Mouse (Mus musculus) CD8-positive naive resting alpha-beta T cell, adult 2 months (primary cell): ENCODE results near the gene Smap2.
A peak's percentile ranks its signal among the peaks of the same experiment; 100 is the strongest.

ENCODE experiments used
- DNase-seq, 2 experiments: peaks; one replicate each; pipeline ENCODE4 v3.0.0; 2022; ENCODE audit warnings: low read depth in 2 of 2, low spot score in 2 of 2

Smap2 gene

DNA sequence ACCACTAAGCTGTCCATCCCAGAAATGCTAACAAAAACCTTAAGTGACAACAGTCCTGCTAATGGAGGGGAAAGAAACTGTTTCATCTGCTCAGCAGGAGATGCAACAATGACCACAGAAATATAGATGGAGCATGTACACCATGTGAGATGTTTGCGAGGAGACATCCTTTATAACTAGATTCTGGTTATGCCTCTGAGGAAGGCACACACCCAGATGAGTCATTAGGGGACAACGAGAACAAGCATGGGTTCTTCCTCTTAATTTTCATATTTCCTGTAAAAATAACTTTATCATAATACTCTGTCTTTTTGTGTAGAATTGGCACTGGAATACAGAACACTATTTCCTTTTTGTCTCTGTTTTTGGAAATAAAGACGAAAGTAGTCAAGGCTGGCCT, 38.8 kb downstream of the Smap2 start:
- no peak for DNase-seq

DNA sequence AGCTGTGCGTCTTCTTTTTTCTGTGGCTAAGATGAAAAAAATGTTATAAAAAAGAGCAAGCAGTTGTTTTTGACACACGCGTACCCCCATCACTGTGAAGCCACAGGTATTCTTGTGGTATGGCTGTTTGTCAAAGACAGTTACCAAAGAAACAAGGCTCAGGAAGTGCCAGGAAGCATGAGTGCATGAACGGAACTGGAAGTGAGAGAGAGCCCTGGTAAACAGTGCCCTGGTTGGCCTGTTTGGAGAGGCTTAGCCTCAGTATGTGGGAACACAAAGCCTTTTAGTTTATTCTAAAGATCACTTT, 41.7 kb downstream of the Smap2 start:
- peak; percentile 78 to 81 for DNase-seq

GRCm38 (mm10) chr4:120974711-120975427, 42.2 kb downstream of the Smap2 start:
- no peak for DNase-seq

- no peak for DNase-seq
These were observed 45.2 kb downstream of the Smap2 start for GRCm38 (mm10) chr4:120971842-120972241.

DNA sequence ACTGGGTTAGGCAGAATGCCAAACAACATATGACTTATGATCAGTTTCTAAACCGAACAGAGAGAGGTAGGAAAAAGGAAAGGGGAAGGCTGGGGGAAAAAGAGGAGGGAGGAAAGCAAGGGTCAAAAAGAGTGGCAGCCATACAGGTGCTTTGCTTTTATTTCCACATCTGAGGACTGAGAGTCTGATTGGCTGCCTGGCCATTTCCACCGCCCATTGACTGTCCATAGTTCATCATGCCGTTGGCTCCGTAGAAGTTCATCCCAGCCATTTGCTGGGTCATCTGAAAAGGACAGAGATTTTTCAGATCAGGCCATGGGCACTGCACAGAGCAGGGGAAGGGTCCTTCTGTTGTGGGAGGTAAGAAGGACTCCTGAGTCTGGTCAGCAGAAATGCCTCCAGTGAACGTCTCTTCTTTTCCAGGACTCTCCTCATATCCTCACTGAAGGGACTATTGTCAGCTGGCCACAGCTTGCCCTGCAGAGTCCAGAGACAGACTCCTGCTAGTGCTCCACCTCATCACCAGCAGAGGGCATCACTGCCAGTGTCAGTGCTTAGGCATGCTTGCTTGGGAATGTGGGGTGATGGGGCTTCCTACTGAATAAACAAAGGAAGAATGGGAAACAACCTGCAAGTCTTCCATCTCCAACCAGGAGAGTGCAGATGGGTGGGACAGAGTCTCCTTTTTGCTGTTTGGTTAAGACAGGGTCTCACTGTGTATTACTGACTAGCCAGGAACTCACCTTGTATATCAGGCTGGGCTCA, 47.5 kb downstream of the Smap2 start:
- peak in 1 of 2 experiments; percentile 34 for DNase-seq

GRCm38 (mm10) chr4:120968486-120968885, 48.6 kb downstream of the Smap2 start:
- DNase-seq, result no peak

GRCm38 (mm10) chr4:120955586-120955985, 61.5 kb downstream of the Smap2 start:
- DNase-seq, result no peak

GRCm38 (mm10) chr4:120953667-120954066, 63.4 kb downstream of the Smap2 start:
- DNase-seq, result no peak

DNA sequence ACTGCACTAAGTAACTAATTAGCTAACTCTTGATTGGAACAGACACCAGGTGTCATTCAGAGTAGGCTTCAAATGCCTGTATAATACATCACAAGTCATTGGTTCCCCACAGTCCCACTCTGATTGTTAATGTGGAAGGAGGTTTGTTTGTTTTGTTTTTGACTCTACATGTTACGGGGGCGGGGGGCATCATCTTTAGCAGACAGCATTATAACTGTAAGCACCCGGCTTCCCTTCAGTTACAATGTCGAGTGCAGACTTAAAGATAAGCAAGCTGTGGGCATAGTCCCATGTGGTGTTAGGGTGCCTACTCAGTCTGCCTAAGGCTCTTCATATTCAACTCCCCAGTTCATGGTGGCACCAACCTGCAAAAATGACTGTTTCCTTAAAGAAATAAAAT, 64.0 kb downstream of the Smap2 start:
- no peak for DNase-seq

DNA sequence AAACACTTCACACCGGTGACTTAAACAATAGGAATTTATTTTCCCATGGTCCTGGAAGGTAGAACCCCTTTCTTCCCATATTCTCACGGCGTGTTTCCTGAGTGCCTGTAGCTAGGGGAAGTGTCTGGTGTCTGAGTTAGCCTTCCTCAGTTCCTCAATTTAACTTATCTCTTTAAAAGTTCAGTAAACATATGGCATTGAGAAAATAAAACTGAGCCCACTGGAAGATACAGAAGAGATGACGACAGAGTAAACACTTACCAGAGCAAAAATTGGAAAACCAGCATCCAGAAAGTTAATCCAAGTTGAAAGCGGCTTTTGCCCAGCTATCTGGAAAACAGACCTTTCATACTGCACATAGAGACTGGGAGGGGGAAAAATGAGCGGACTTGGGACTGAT, 64.9 kb downstream of the Smap2 start:
- no peak for DNase-seq

- DNase-seq, result peak; percentile 77 to 81
These were observed 65.5 kb downstream of the Smap2 start, which contains the start of gene Zfp69 for GRCm38 (mm10) chr4:120951428-120951973. Gene Zfp69, minus strand, starts transcription at chr4:120951699.

DNA sequence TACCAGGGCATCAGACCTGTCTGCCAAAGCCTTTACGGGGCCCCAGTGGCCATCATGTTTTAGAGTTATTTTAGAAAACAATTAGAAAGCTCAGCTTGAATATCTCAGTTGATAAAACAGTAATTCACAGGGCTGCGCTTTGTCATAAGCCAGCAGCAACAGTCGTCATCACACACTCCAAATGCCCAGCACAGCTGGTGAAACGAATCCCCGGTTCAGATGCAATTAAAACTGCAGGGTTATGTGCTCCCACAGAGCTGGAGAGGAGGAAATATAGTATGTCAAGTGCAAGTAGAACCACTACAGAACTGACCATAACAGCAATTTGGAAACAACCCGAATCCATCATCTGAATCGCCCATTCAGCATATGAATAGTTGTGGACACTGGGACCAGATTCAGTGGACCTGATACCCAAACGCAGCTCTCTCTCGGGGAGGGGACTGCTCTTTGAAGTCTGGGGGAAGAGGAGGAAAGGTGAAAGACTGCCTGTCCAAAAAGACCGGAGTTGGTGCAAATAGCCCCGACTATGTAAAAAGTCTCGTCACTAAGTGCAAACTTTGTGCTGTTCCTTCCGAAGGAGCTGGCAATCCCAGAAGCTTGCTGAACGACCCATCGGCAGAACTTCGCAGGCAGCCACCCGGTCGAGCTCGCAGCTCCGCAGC, 66.2 kb downstream of the Smap2 start:
- no peak for DNase-seq

DNA sequence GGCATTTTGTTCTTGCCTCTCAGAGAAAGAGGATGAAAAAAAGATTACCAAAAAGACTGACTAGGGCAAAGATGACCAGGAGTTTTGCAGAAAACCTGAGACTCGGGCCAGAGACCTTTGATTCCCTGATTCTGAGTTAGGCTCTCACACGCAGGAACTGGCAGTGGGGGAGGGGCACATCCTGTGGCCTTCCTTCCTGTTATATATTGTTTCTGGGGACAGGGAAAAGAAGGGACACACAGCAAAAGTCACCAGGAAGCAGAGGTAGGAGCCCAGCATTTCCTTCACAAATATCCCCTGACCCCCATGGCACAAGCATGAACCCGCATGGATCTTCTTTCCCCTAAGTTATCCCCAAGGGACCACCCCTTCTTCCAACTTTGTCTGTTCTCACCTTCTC, 68.1 kb downstream of the Smap2 start:
- DNase-seq, result no peak

GRCm38 (mm10) chr4:120935006-120935405, 82.0 kb downstream of the Smap2 start:
- DNase-seq, result no peak

- no peak for DNase-seq
These were observed 86.3 kb downstream of the Smap2 start for GRCm38 (mm10) chr4:120930736-120931135.

- DNase-seq, result no peak
These were observed 88.4 kb downstream of the Smap2 start for GRCm38 (mm10) chr4:120928686-120929085.

DNA sequence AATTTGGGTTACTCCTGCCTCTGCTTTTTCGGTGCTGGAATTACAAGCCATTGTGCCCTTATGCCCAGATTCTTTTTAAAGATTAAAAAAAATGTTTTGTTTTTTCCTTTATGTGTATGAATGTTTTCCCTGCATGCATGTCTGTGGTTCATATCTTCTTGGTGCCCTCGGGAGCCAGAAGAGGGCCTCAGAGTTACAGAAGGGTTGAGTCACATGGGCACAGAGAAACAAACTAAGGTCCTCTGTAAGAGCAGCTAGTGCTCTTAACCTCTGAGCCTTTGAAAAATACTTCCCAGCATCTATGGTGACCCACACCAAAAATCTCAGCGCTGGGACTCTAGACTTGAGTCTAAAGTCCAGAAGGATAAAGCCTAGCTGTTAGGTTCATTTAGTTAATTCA, 91.7 kb downstream of the Smap2 start:
- DNase-seq, result peak; percentile 30 to 58

DNA sequence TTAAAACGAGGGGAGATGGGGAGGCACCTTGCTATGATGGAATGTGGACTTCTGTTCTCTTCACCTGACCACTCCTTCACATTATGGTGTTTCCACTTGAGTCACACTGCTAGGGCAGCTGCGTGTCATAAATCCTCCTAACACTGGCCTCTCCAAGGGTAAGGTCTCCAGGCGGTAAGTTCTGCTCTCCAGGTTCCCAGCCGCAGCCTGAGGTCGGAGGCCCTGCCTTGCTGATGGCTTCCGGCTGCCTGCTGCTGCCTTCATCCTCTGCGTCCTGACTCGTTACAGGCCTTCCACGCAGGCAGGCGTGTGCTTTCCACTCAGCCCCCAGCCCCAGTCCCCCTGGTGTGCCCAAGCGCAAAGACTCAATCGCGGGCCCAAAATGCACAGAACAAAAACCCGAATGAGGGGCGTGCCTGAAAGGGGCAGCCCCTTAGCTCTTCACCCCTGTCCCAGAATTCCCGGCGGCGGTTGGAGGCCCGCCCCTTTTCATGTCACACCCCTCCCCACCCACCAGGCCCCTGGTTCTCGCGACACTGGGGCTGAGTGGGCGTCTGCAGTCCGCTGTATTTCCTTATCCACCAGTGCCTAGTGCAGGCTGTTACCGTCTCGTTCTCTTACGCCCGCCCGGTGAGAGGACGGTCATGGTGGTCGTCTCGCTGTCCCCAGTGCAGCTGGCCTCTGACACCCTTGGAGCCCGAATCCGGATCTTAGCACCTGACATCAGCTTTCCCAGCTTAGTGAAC, 92.3 kb downstream of the Smap2 start, which contains the start of gene Exo5:
Gene Exo5, minus strand, starts transcription at position 464 of the 746 bp plus-strand sequence.
- peak; percentile 88 to 94 for DNase-seq

DNA sequence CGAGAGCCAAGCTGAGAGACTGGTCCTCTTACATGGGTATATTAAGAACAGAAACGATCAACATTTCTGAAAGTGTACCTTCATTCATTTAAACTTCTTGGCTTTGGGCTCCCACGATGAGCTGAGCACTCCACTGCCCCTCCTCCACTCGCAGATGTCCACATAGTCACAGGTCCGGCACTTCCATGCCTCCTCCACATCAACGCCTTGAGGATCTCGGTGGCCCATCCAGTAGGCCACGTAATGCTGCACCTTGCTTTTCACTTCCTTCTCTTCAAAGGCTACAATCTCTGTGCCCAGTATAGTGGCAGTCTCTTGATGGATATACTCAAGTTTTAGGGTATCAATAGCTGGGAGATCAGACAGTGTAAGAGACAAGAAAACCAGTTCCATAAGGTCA, 95.6 kb downstream of the Smap2 start:
- no peak for DNase-seq
